Mouse (Mus musculus): ENCODE results near the gene Ifrd1.
"Not testable (repeated sequence)": the region's sequence is repeated elsewhere in the genome, so short reads cannot be mapped to it uniquely, and the experiment has no call there.

Gene Ifrd1

GRCm38 (mm10) chr12:40198427-40198826 is 49.9 kb downstream of the Ifrd1 start:
- no peak for DNase-seq

- no peak for DNase-seq
Observed at GRCm38 (mm10) chr12:40198019-40198418, 50.3 kb downstream of the Ifrd1 start.

DNA sequence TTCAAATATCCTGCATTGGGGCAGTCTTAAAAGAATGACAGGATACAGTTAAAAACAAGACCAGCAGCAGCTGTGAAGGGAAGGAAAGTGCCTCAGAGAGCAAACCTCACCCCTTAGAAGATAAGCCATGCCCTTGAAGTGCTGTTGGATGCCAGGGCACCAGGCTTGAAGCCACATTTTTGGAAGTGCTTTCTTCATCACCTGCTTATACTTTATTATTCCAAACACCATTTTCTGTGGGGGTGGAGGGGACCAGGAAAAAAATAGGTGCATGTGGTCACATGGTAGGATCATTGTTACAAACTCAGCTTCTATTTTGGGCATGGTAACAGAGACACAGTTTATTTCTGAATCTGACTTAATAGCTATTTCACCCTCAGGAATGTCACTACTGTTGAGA is 50.8 kb downstream of the Ifrd1 start:
- no peak for DNase-seq

DNA sequence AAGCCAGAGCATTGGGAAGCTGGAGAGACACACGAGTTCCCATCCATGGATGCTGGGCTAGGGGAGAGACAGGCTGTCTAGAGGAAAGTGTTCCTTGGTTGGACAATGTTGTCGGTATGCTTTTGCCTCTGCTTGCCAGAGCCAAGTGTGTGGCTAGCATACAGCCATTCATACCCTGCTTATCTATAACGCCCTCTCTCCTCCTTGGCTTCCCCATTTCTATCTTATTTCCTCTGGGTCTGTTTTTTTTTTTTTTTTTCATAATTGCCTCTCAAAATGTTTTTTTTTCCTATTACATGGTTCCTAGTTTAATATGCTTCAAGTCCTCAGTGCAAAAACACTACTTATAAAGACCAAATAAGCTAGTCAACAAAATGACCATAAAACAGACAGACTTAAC is 62.8 kb downstream of the Ifrd1 start:
- DNase-seq, result no peak

GRCm38 (mm10) chr12:40177089-40177488 is 71.2 kb downstream of the Ifrd1 start:
- DNase-seq, result peak; percentile 46 to 50

DNA sequence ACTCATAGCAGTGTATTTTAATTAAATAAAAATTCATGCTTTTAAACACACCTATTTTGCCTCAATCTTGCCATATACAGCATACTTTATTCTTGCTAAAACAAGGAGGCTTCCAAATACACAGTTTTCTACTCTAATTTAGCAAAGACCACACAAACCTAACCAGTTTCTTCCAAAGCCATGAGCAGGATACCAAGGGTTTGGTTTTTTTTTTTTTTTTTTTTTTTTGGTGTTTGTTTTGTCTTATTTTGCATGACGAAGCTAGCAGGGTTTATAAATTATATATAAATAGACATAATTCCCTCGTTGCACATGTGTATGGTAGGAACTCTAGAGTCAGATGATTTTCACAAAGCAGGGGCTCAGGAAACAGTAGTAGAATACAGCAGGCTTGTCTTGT is 72.1 kb downstream of the Ifrd1 start:
- no peak for DNase-seq

GRCm38 (mm10) chr12:40175171-40175570 is 73.1 kb downstream of the Ifrd1 start:
- not testable (repeated sequence) for DNase-seq

DNA sequence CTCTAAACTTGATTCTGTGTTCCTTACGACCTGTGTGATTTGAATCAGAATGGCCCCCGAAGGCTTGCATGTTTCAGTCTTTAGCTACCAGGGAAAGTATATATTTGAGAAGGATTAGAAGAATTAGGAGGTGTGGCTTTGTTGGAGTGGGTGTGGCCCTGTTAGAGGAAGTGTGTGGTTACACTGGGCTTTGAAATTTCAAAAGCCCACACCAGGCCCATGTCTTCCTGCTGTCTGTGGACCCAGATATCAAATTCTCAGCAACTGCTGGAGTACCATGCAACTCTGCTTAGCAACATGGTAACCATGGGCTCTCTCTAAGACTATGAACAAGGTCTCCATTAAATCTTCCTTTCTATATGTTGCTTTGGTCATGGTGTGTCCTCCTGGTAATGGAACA is 76.7 kb downstream of the Ifrd1 start:
- no peak for DNase-seq

GRCm38 (mm10) chr12:40169675-40170074 is 78.6 kb downstream of the Ifrd1 start:
- DNase-seq, result no peak

DNA sequence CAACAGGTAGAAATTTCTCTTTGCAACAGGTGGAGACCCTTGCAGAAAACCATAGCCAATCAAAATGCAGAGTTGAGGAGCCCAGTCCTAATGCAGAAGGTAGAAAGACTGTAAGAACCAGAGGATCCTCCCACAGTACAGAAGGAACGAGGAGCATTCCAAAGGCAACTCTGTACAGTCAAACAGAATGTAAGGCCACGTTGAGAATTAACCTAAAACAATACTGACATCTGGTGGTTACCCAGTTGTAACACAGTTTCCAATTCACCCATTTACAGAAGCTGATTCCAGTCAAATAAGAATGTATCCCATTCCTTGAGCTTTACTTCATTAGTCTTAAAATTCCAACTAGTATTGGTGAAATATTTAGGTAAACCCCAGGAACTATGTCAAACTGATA is 83.7 kb downstream of the Ifrd1 start:
- DNase-seq, result peak; percentile 24 to 59

- DNase-seq, result no peak
Observed at GRCm38 (mm10) chr12:40160777-40161176, 87.5 kb downstream of the Ifrd1 start.

- no peak for DNase-seq
Observed at GRCm38 (mm10) chr12:40154188-40154587, 94.1 kb downstream of the Ifrd1 start.

- no peak for DNase-seq
Observed at GRCm38 (mm10) chr12:40152353-40153069, 95.8 kb downstream of the Ifrd1 start.
